Mouse (Mus musculus) myocyte (in vitro differentiated cells): ENCODE results near the gene Olfr313.

Experiments
- MAX ChIP-seq: IDR thresholded peaks from one replicate; pipeline ENCODE4 v1.6.1; 2011; ENCODE audit warnings: low read depth, mild to moderate bottlenecking, control low read depth
- MYOD1 ChIP-seq, 3 experiments: IDR thresholded peaks; one replicate each; pipeline ENCODE4 v1.6.1; 2011; ENCODE audit warnings: control low read depth in 2 of 3, low read depth in 2 of 3, mild to moderate bottlenecking in 2 of 3, moderate library complexity in 1 of 3; ENCODE audit not compliant: insufficient read length in 2 of 3, control insufficient read depth in 1 of 3
- MYOG ChIP-seq, 3 experiments: IDR thresholded peaks; one replicate each; pipeline ENCODE4 v1.6.1; 2011; ENCODE audit warnings: control low read depth in 2 of 3, low read depth in 2 of 3, mild to moderate bottlenecking in 2 of 3; ENCODE audit not compliant: insufficient read length in 2 of 3, control insufficient read depth in 1 of 3, insufficient read depth in 1 of 3
- POLR2A ChIP-seq: IDR thresholded peaks from one replicate; pipeline ENCODE4 v1.6.1; 2011; ENCODE audit warnings: low read depth, mild to moderate bottlenecking, control low read depth, moderate library complexity; ENCODE audit not compliant: insufficient read length
- POLR2AphosphoS2 ChIP-seq: IDR thresholded peaks from one replicate; pipeline ENCODE4 v1.6.1; 2011; ENCODE audit warnings: low read depth, control low read depth; ENCODE audit not compliant: insufficient read length
- REST ChIP-seq: IDR thresholded peaks from one replicate; pipeline ENCODE4 v1.6.1; 2011; ENCODE audit warnings: mild to moderate bottlenecking, control low read depth, moderate library complexity; ENCODE audit not compliant: insufficient read depth, insufficient read length
- SRF ChIP-seq: IDR thresholded peaks from one replicate; pipeline ENCODE4 v1.6.1; 2011; ENCODE audit warnings: low read depth; ENCODE audit not compliant: control insufficient read depth, insufficient read length
- TCF12 ChIP-seq: IDR thresholded peaks from one replicate; pipeline ENCODE4 v1.6.1; 2011; ENCODE audit warnings: mild to moderate bottlenecking, control low read depth; ENCODE audit not compliant: poor library complexity, insufficient read depth, severe bottlenecking
- USF1 ChIP-seq: IDR thresholded peaks from one replicate; pipeline ENCODE4 v1.6.1; 2011; ENCODE audit warnings: low read depth, mild to moderate bottlenecking, control low read depth, moderate library complexity

- TF ChIP-seq POLR2A: no peak
- TF ChIP-seq MAX: no peak
- TF ChIP-seq POLR2AphosphoS2: no peak
- TF ChIP-seq REST: no peak
- TF ChIP-seq MYOD1 (IDR thresholded peaks at IDR 0.05; ENCODE audit: control insufficient read depth in 1 of 3, insufficient read length in 2 of 3, low read depth in 2 of 3): no peak
- TF ChIP-seq USF1: no peak
- no peak for TF ChIP-seq MYOG (IDR thresholded peaks at IDR 0.05; ENCODE audit: control insufficient read depth in 1 of 3, insufficient read depth in 1 of 3, insufficient read length in 2 of 3, low read depth in 2 of 3)
- TF ChIP-seq SRF: no peak
- TF ChIP-seq TCF12: no peak
These were observed 32.2 kb upstream of the Olfr313 start, which contains the start of gene Olfr314 for GRCm38 (mm10) chr11:58782480-58783089.
